8 mouse cellular contexts compared by ENCODE assay signal in the genomic region with DNA sequence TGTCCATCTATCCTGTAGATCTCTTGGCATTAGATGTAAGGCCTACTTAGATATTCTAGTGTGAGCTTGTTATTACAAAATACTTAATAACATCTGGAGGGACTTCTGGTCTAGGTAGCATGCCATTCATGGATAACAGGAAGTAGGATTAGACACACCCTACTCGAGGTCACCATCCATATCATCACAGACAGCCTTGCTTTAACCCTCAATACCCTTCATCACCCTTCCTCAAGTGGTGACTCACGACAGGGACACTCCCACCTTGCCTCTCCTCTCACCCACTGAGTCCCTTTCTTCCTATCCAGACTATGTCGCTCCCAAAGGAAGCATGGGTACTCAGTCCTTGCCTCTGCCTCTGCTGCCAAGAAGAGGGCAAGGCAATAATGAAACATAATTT.
"Had no signal": no experiment of that assay in that cellular context is flagged by ENCODE, and none has a peak within 500 bp of the region (broad histone marks: within the 10 kb centered on the region; RNA-seq: fewer than 3 reads in every experiment).

No protein-coding gene starts in this region.

- DNase-seq: kidney, adult 8-10 months; kidney, postnatal 25 days; liver, embryonic 13.5 days; lung, adult 18-20 months; midbrain, embryonic 14.5 days; thymus, adult 2 months; thymus, postnatal 25 days had no signal

- ATAC-seq: intestine, postnatal 0 days had no signal
